Mouse (Mus musculus): Measurements from ENCODE around the gene Mau2.

GRCm38 (mm10) chr8:69995422-69995775, 47.1 kb downstream of the Mau2 start:
- TF ChIP-seq CTCF (IDR thresholded peaks at IDR 0.05) (no peak), POLR2A (IDR thresholded peaks at IDR 0.05; ENCODE audit: insufficient read depth, low read depth, low read length) (no peak)

Data from heart, adult 2 months (tissue).